Mouse (Mus musculus) cerebellum, postnatal 10 days (tissue): ENCODE measurements around the gene Ctsh.
"Not testable (repeated sequence)": the region's sequence is repeated elsewhere in the genome, so short reads cannot be mapped to it uniquely, and the experiment has no call there.

Source experiments
- DNase-seq, 2 experiments: peaks; one replicate each; pipeline ENCODE4 v3.0.0; 2021; ENCODE audit warnings: mixed read lengths in 2 of 2

The Ctsh gene

GRCm38 (mm10) chr9:90059828-90060573, 6.0 kb downstream of the Ctsh start:
- DNase-seq, result no peak

- DNase-seq, result no peak
These were observed 6.6 kb downstream of the Ctsh start for GRCm38 (mm10) chr9:90060574-90060875.

GRCm38 (mm10) chr9:90060932-90061331, 7.0 kb downstream of the Ctsh start:
- not testable (repeated sequence) for DNase-seq

GRCm38 (mm10) chr9:90067341-90067740, 13.4 kb downstream of the Ctsh start:
- DNase-seq, result no peak

- no peak for DNase-seq
These were observed 14.8 kb downstream of the Ctsh start for GRCm38 (mm10) chr9:90068786-90069185.

- no peak for DNase-seq
These were observed 15.5 kb downstream of the Ctsh start for GRCm38 (mm10) chr9:90069485-90069884.

GRCm38 (mm10) chr9:90070174-90070573, 16.2 kb downstream of the Ctsh start:
- no peak for DNase-seq

GRCm38 (mm10) chr9:90075336-90075735, 21.4 kb downstream of the Ctsh start:
- DNase-seq, result no peak

GRCm38 (mm10) chr9:90076131-90076530, 22.2 kb downstream of the Ctsh start:
- no peak for DNase-seq

- peak; percentile 83 to 88 for DNase-seq
These were observed 23.0 kb downstream of the Ctsh start for GRCm38 (mm10) chr9:90076849-90077461.

GRCm38 (mm10) chr9:90081961-90082360, 28.0 kb downstream of the Ctsh start:
- not testable (repeated sequence) for DNase-seq

GRCm38 (mm10) chr9:90082992-90083391, 29.0 kb downstream of the Ctsh start:
- no peak for DNase-seq

- no peak for DNase-seq
These were observed 30.2 kb downstream of the Ctsh start for GRCm38 (mm10) chr9:90084152-90084551.

- DNase-seq, result no peak
These were observed 31.0 kb downstream of the Ctsh start for GRCm38 (mm10) chr9:90084766-90085468.

- DNase-seq, result no peak
These were observed 34.0 kb downstream of the Ctsh start for GRCm38 (mm10) chr9:90087906-90088485.

GRCm38 (mm10) chr9:90089339-90090104, 35.6 kb downstream of the Ctsh start:
- no peak for DNase-seq

GRCm38 (mm10) chr9:90098934-90099333, 45.0 kb downstream of the Ctsh start:
- DNase-seq, result no peak

- DNase-seq, result peak; percentile 33 to 50
These were observed 46.8 kb downstream of the Ctsh start for GRCm38 (mm10) chr9:90100760-90101159.

GRCm38 (mm10) chr9:90105462-90105861, 51.5 kb downstream of the Ctsh start:
- no peak for DNase-seq

- no peak for DNase-seq
These were observed 53.0 kb downstream of the Ctsh start for GRCm38 (mm10) chr9:90106915-90107314.

GRCm38 (mm10) chr9:90108272-90108671, 54.3 kb downstream of the Ctsh start:
- no peak for DNase-seq

GRCm38 (mm10) chr9:90109386-90109785, 55.4 kb downstream of the Ctsh start:
- no peak for DNase-seq

GRCm38 (mm10) chr9:90113151-90113550, 59.2 kb downstream of the Ctsh start:
- DNase-seq, result peak in 1 of 2 experiments; percentile 16
